ENCODE assay signal across 8 mouse cellular contexts in genomic region chr8:71568387-71568937, GRCm38 (mm10). TPM values are rescaled to one million over a fixed set of nuclear protein-coding genes. Genes with fewer than 3 reads are reported as not detected.
DNase-seq lines count a peak whose midpoint lies in the region; ATAC-seq and TF ChIP-seq lines count a peak whose summit lies in the region.

Slc27a1 (plus strand) TSS chr8:71568882.

- H3K9me3 ChIP-seq in forebrain, embryonic 10.5 days, result peaks cover 7% of the 10 kb centered on the region; the same call in 1 of the 2 replicates
- H3K9me3 ChIP-seq in heart, postnatal 0 days (replicated peaks; ENCODE audit: control insufficient read depth, low read length), result no peaks in the 10 kb centered on the region
- H3K9me3 ChIP-seq in liver, embryonic 16.5 days (replicated peaks; ENCODE audit: control insufficient read depth, low read length), result no peaks in the 10 kb centered on the region

- TF ChIP-seq CTCF in heart, postnatal 0 days (IDR thresholded peaks at IDR 0.05; ENCODE audit: low read depth), result 0 out of 2 replicates have a peak, but pooled peaks have one; percentile 1
- TF ChIP-seq CTCF in olfactory bulb, adult 2 months (IDR thresholded peaks at IDR 0.05; ENCODE audit: insufficient read depth, low read depth, low read length), result no peak

- peak within 1 kb of the TSS; percentile 82 for H3K27ac ChIP-seq in forebrain, embryonic 10.5 days
- peak within 1 kb of the TSS; percentile 94 for H3K27ac ChIP-seq in heart, postnatal 0 days (ENCODE audit: low read depth)
- no peak within 1 kb of the TSS for H3K27ac ChIP-seq in liver, embryonic 16.5 days (ENCODE audit: low read length)
- H3K27ac ChIP-seq in olfactory bulb, adult 2 months (ENCODE audit: insufficient read depth, low read depth, low read length), result peak within 1 kb of the TSS; percentile 98

- no peak for TF ChIP-seq POLR2A in olfactory bulb, adult 2 months (IDR thresholded peaks at IDR 0.05; ENCODE audit: insufficient read depth, low read depth, low read length)

- H3K4me3 ChIP-seq in forebrain, embryonic 10.5 days, result peak within 1 kb of the TSS; percentile 67
- peak within 1 kb of the TSS; percentile 67 for H3K4me3 ChIP-seq in heart, postnatal 0 days (ENCODE audit: low read depth, low read length)
- H3K4me3 ChIP-seq in liver, embryonic 16.5 days (ENCODE audit: low read depth, low read length), result peak within 1 kb of the TSS; percentile 58
- peak within 1 kb of the TSS; percentile 82 for H3K4me3 ChIP-seq in olfactory bulb, adult 2 months (ENCODE audit: insufficient read depth, low read depth, low read length)

- peaks cover 64% of the 10 kb centered on the region for H3K27me3 ChIP-seq in forebrain, embryonic 10.5 days (ENCODE audit: poor library complexity, severe bottlenecking)
- no peaks in the 10 kb centered on the region for H3K27me3 ChIP-seq in heart, postnatal 0 days (ENCODE audit: control insufficient read depth, insufficient read depth, low read length)
- H3K27me3 ChIP-seq in liver, embryonic 16.5 days (ENCODE audit: control insufficient read depth, insufficient read depth, low read depth, low read length), result peaks cover 14% of the 10 kb centered on the region

- peak; percentile 62 for DNase-seq in urinary bladder, postnatal 14 days (ENCODE audit: low spot score)
- DNase-seq in urinary bladder, postnatal 25 days (ENCODE audit: low spot score), result no peak
- no peak for DNase-seq in forebrain, embryonic 10.5 days (ENCODE audit: extremely low spot score, low spot score)
- peak; percentile 77 for DNase-seq in heart, postnatal 0 days (ENCODE audit: low spot score)
- peak; percentile 91 to 96 for DNase-seq in kidney, postnatal 25 days
- no peak for DNase-seq in T-cell, adult 2 months (ENCODE audit: low spot score)

- H3K4me2 ChIP-seq in heart, postnatal 0 days (ENCODE audit: low read depth, low read length), result peak within 1 kb of the TSS; percentile 66
- H3K4me2 ChIP-seq in liver, embryonic 16.5 days (ENCODE audit: low read depth, low read length), result peak within 1 kb of the TSS; percentile 70

- TF ChIP-seq EP300 in heart, postnatal 0 days (IDR thresholded peaks at IDR 0.05; ENCODE audit: low read depth), result no peak

- peak; percentile 76 for ATAC-seq in heart, postnatal 0 days (ENCODE audit: insufficient read depth, low read depth)
- no peak for ATAC-seq in liver, embryonic 16.5 days (ENCODE audit: low read depth)

- H3K9ac ChIP-seq in heart, postnatal 0 days (replicated peaks; ENCODE audit: low read depth, low read length), result peak within 1 kb of the TSS; percentile 50
- peak within 1 kb of the TSS; percentile 42; the same call in 1 of the 2 replicates for H3K9ac ChIP-seq in liver, embryonic 16.5 days (ENCODE audit: low read depth, low read length)

- H3K4me1 ChIP-seq in forebrain, embryonic 10.5 days, result peaks cover 41% of the 10 kb centered on the region
- H3K4me1 ChIP-seq in heart, postnatal 0 days (ENCODE audit: control insufficient read depth, insufficient read depth), result peaks cover 29% of the 10 kb centered on the region
- peaks cover 13% of the 10 kb centered on the region; the same call in 1 of the 2 replicates for H3K4me1 ChIP-seq in liver, embryonic 16.5 days (ENCODE audit: control insufficient read depth, low read depth, low read length)
- H3K4me1 ChIP-seq in olfactory bulb, adult 2 months (ENCODE audit: control insufficient read depth, insufficient read depth, low read length), result peaks cover 20% of the 10 kb centered on the region

- WGBS in forebrain, embryonic 10.5 days, result 12% methylated on average over 13 of the region's 13 CpGs
- 13% methylated on average over 13 of the region's 13 CpGs for WGBS in heart, postnatal 0 days
- 27% methylated on average over 13 of the region's 13 CpGs for WGBS in liver, embryonic 16.5 days (ENCODE audit: insufficient replicate concordance)
- WGBS in olfactory bulb, adult 2 months, result 28% methylated on average over 13 of the region's 13 CpGs

- H3K36me3 ChIP-seq in forebrain, embryonic 10.5 days (replicated peaks), result no peaks in the 10 kb centered on the region
- H3K36me3 ChIP-seq in heart, postnatal 0 days (replicated peaks; ENCODE audit: control insufficient read depth, insufficient read depth, low read length), result no peaks in the 10 kb centered on the region
- H3K36me3 ChIP-seq in liver, embryonic 16.5 days (ENCODE audit: control insufficient read depth, insufficient read depth), result no peaks in the 10 kb centered on the region

RNA-seq across cellular contexts. Expression of gene Slc27a1, which starts in this region (rescaled TPM):
- 20.2 and 21.9 TPM in 2 replicates for polyA plus RNA-seq in forebrain, embryonic 10.5 days (2016; fragmentation: Nextera tagmentation; extraction: Ambion mirVana)
- 68.4 and 178 TPM in 2 replicates for total RNA-seq in heart, postnatal 0 days (2014; rRNA removed; ENCODE audit: low replicate concordance)
- polyA plus RNA-seq in heart, postnatal 0 days (2015; fragmentation: Nextera tagmentation; extraction: Ambion mirVana), result 62.1 and 68.5 TPM in 2 replicates
- 2.8 and 3.2 TPM in 2 replicates for polyA plus RNA-seq in liver, embryonic 16.5 days (2015; fragmentation: Nextera tagmentation; extraction: Ambion mirVana)
- not detected in 2 replicates for polyA plus RNA-seq in olfactory bulb, adult 2 months (2012; ENCODE audit: insufficient read depth, insufficient read length, low replicate concordance, missing spikeins)

Comparison
In these comparisons a context has a peak if more than half of its experiments do, and no peak if none do; other contexts are left out.
1. DNase-seq: peak in urinary bladder, postnatal 14 days (single experiment), heart, postnatal 0 days (single experiment) and kidney, postnatal 25 days (2 of 2); none in urinary bladder, postnatal 25 days (single experiment), forebrain, embryonic 10.5 days (single experiment) and T-cell, adult 2 months (single experiment).
2. Peak in every context shown above with its lines, with median percentiles within 50 percentile points of each other: H3K4me3 ChIP-seq.